Mouse (Mus musculus) lung, adult 2 months (tissue): ENCODE measurements around the gene Snrnp25. TPM values are rescaled to one million over a fixed set of nuclear protein-coding genes. Genes with fewer than 3 reads are reported as not detected.

Experiments used
- DNase-seq: peaks from one replicate; pipeline ENCODE4 v3.0.0; 2022
- H3K4me1 ChIP-seq: fragments of 200-500 bp; 2 replicates; pipeline ENCODE4 v1.6.1; 2011; ENCODE audit warnings: low read length; ENCODE audit not compliant: control insufficient read depth, insufficient read depth
- H3K4me3 ChIP-seq: fragments of 200-500 bp; replicated peaks from 2 replicates; pipeline ENCODE3; 2011; ENCODE audit warnings: low read depth, mild to moderate bottlenecking, control low read depth, low read length; ENCODE audit errors: extremely low read depth
- CTCF ChIP-seq: fragments of 200-500 bp; IDR thresholded peaks from 2 replicates; pipeline ENCODE4 v1.5.1; 2011; ENCODE audit warnings: mild to moderate bottlenecking, low read length, control low read depth; ENCODE audit not compliant: insufficient read depth
- POLR2A ChIP-seq: fragments of 200-500 bp; IDR thresholded peaks from 2 replicates; pipeline ENCODE4 v1.6.1; 2011; ENCODE audit warnings: low read depth, mild to moderate bottlenecking, control low read depth, low read length, borderline replicate concordance; ENCODE audit errors: extremely low read depth
- WGBS: fragments of 180-500 bp; shearing (Covaris S2); methylation state at CpG from one replicate; pipeline ENCODE4 v1.1.7; 2018; 5-methylcytosine and 5-hydroxymethylcytosine counted together
- polyA plus RNA-seq: library from polyadenylated mRNA; depleted of rRNA; stranded (reverse); fragments of >200 nt; gene quantifications from 2 replicates; pipeline ENCODE4 v1.2.3, GENCODE M21; 2012

Snrnp25 gene
- polyA plus RNA-seq, 1 experiment: 16.5 TPM

GRCm38 (mm10) chr11:32201922-32202685 is 3.1 kb upstream of the Snrnp25 start:
- no peak for TF ChIP-seq CTCF
- no peak for TF ChIP-seq POLR2A
- H3K4me1 ChIP-seq: peaks cover 3% of the 10 kb centered on the region; the same call in 1 of the 2 replicates
- DNase-seq: no peak
- 56% methylated on average over 11 of the region's 11 CpGs for WGBS
- H3K4me3 ChIP-seq: no peak overlapping the region

- H3K4me3 ChIP-seq: no peak overlapping the region
- TF ChIP-seq POLR2A: no peak
- TF ChIP-seq CTCF: no peak
- 84% methylated on average over 9 of the region's 9 CpGs for WGBS
- DNase-seq: no peak
- H3K4me1 ChIP-seq: peaks cover 3% of the 10 kb centered on the region; the same call in 1 of the 2 replicates
Measured at GRCm38 (mm10) chr11:32210623-32211022, 5.4 kb downstream of the Snrnp25 start.

- peaks cover 6% of the 10 kb centered on the region; the same call in 1 of the 2 replicates for H3K4me1 ChIP-seq
- 85% methylated on average over 18 of the region's 18 CpGs for WGBS
- TF ChIP-seq CTCF: no peak
- no peak for TF ChIP-seq POLR2A
- H3K4me3 ChIP-seq: no peak overlapping the region
- DNase-seq: peak; percentile 54
Measured at GRCm38 (mm10) chr11:32215372-32216162, 10.4 kb downstream of the Snrnp25 start.

- DNase-seq: peak; percentile 69
Measured at GRCm38 (mm10) chr11:32216851-32217250, 11.6 kb downstream of the Snrnp25 start.

GRCm38 (mm10) chr11:32218501-32219050 is 13.4 kb downstream of the Snrnp25 start:
- DNase-seq: no peak
- TF ChIP-seq POLR2A (no peak), CTCF (no peak)
- 50% methylated on average over 6 of the region's 6 CpGs for WGBS
- H3K4me1 ChIP-seq: peaks cover 23% of the 10 kb centered on the region
- H3K4me3 ChIP-seq: no peak overlapping the region

More at GRCm38 (mm10) chr11:32216851-32217250, 11.6 kb downstream of the Snrnp25 start:
- peaks cover 9% of the 10 kb centered on the region; the same call in 1 of the 2 replicates for H3K4me1 ChIP-seq
- WGBS: 26% methylated on average over 8 of the region's 8 CpGs
- TF ChIP-seq POLR2A: no peak
- peak; percentile 80 for TF ChIP-seq CTCF
- H3K4me3 ChIP-seq: no peak overlapping the region

GRCm38 (mm10) chr11:32219287-32219686 is 14.1 kb downstream of the Snrnp25 start:
- DNase-seq: no peak
- H3K4me3 ChIP-seq: no peak overlapping the region
- TF ChIP-seq CTCF: no peak
- TF ChIP-seq POLR2A: no peak

GRCm38 (mm10) chr11:32220607-32221224 is 15.5 kb downstream of the Snrnp25 start:
- 44% methylated on average over 10 of the region's 10 CpGs for WGBS
- DNase-seq: no peak
- TF ChIP-seq POLR2A: no peak
- no peak for TF ChIP-seq CTCF
- peaks cover 40% of the 10 kb centered on the region for H3K4me1 ChIP-seq
- peak overlapping the region; percentile 85 for H3K4me3 ChIP-seq

More at GRCm38 (mm10) chr11:32219287-32219686, 14.1 kb downstream of the Snrnp25 start:
- H3K4me1 ChIP-seq: peaks cover 26% of the 10 kb centered on the region
- WGBS: 84% methylated on average over 10 of the region's 10 CpGs

- TF ChIP-seq CTCF (no peak), POLR2A (peak; percentile 66; the same call in 1 of the 2 replicates)
- under 1% methylated on average over 46 of the region's 46 CpGs for WGBS
- DNase-seq: peak; percentile 71
- Histone ChIP-seq H3K4me3 (peak overlapping the region; percentile 85), H3K4me1 (peaks cover 44% of the 10 kb centered on the region)
Measured at GRCm38 (mm10) chr11:32221225-32221950, 16.2 kb downstream of the Snrnp25 start.

- WGBS: under 1% methylated on average over 70 of the region's 72 CpGs
- TF ChIP-seq POLR2A: peak; percentile 17; the same call in 1 of the 2 replicates
- TF ChIP-seq CTCF: no peak
- peaks cover 42% of the 10 kb centered on the region for H3K4me1 ChIP-seq
- peak within 1 kb of the TSS; percentile 85 for H3K4me3 ChIP-seq
- peak; percentile 67 for DNase-seq
Measured at GRCm38 (mm10) chr11:32221951-32222409, 16.8 kb downstream of the Snrnp25 start, which contains the start of gene Rhbdf1. Rhbdf1 (minus strand) TSS chr11:32222300.
